Mouse (Mus musculus) mature B cell (primary cell): Measurements from ENCODE around the gene Ogn.

Experiments used
- in situ Hi-C: fragments of 300-500 bp; cut with MboI; formaldehyde crosslinking; loops from 2 replicates; pipeline ENCODE4 v1.14.3; 2019

Ogn gene

GRCm38 (mm10) chr13:49644731-49645529 lies 37.1 kb downstream of the Ogn start:
- in situ Hi-C loops, result no loop called here

DNA sequence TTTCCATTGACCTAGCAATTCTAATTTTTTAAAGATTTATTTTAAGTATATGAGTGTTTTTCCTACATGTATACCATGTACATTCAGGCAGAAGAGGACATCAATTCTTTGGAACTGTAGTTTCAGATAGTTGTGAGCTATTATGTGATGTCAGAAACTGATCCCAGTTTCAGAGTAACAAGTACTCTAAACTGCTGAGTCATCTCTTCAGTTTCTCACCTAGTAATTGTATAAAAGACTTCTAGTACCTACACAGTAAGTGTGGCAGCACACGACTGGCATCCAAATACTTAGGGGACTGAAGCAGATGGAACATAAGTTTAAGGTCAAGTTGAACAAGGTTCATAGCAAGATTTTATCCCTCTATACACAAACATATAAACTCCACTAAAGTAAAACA lies 38.2 kb downstream of the Ogn start:
- in situ Hi-C loops, result no loop called here

- in situ Hi-C loops, result no loop called here
Observed at GRCm38 (mm10) chr13:49651136-49651535, 43.3 kb downstream of the Ogn start.

DNA sequence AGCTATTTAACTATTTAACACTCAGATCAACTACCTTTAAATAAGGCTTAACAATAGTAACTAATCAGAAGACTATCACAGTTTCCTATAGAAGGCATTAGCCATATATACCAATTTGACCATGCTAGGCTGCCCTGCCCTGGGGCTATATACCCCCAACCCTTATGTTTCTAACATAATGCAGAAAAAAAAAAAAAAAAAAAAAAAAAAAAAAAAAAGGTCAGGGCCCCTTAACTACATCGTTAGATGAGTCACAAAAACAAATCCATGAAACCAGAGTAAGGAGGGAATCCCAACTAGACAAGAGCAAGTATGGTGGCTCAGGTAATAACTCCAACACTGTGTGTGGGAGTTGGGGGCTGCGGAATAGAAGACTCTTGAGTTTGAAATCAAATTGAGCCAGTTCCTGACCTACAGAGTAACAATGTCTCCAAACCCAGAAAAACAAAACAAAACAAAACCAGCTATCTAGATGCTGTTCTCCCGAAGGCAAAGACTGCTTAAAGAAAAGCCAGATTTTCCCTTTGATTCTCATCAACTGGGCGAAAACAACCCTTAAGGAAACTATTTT lies 44.0 kb downstream of the Ogn start:
- in situ Hi-C loops, result no loop called here

DNA sequence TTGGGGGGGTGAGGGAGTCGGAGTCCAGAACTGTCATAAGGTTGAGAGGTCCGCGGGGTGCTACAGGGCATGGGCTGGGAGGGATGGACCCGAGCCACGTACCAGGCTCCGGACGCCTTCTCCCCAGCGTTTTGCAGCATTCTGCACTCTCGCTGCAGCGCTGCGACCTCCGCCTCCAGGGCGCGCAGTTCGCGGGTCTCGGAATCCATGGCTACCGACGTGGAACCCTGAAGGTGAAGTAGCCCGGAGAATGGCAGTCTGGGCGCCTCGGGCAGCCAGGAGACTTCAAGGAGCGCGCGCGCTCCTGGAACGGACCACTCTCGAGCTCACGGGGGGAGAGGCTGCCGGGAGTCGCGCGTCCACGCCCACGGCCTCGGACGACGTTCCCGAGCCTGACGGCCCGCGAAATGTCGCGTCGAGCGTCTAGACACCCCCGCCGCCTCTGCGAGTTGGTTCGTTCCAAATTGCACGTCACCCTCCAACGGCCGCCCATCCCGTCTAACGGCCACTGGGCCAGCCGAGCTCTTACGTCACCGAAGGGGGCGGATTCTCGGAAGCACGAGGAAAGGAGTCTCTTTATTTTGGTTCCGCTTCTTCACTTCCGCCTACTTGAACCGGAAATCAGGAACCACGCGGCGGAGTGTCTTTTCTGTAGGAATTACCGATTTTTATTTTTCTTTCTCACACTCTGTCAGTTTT lies 44.8 kb downstream of the Ogn start, which contains the start of the genes Cenpp and Nol8:
Gene Cenpp, minus strand, starts transcription at position 305 of the 699 bp plus-strand sequence.
Gene Nol8, plus strand, starts transcription at position 598 of the 699 bp plus-strand sequence.
- in situ Hi-C loops, result no loop called here

DNA sequence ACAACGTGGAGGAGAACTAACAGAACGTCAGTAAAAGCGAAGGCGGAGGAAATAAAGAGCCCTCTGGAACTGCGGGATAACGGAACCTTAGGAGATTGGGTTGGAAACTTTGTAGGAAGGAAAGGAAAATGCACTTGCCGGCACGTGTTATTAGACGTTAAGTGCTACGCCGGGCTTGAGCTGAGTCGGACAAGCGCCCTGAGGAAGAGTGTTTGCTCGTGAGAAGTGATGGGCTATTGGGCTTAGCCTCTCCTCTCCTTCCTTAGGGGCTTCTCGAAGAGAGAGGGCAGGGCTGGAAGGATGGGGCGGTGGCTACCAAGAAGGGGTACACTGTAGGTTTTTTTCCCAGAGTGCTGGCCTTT lies 45.3 kb downstream of the Ogn start:
- in situ Hi-C loops, result no loop called here
